Mouse (Mus musculus) intestine, postnatal 0 days (tissue): ENCODE measurements at regions not wholly inside any gene's neighbourhood (a gene's known extent, or its start where the extent isn't known, plus 50 kb on each side); places are given as distances from the start of the nearest gene placed in this dataset.
A peak's percentile ranks its signal among the peaks of the same experiment; 100 is the strongest.

ENCODE experiments used
- ATAC-seq: fragments of 200-750 bp; cut with Nextera tagmentation; 2 replicates; pipeline ENCODE4 v1.8.0; 2017; ENCODE audit warnings: mild to moderate bottlenecking, moderate TSS enrichment, moderate library complexity
- H3K27ac ChIP-seq: fragments of 300-500 bp; sonication (generic); 2 replicates; pipeline ENCODE4 v1.5.1; 2014; ENCODE audit warnings: mild to moderate bottlenecking, low read depth, low read length, moderate library complexity
- H3K27me3 ChIP-seq: fragments of 300-500 bp; sonication (generic); replicated peaks from 2 replicates; pipeline ENCODE4 v1.6.1; 2014; ENCODE audit warnings: low read length, mixed read lengths; ENCODE audit not compliant: control insufficient read depth, insufficient read depth
- H3K36me3 ChIP-seq: fragments of 300-500 bp; sonication (generic); 2 replicates; pipeline ENCODE4 v1.6.1; 2014; ENCODE audit warnings: mild to moderate bottlenecking, moderate library complexity; ENCODE audit not compliant: control insufficient read depth, insufficient read depth
- H3K4me1 ChIP-seq: fragments of 300-500 bp; sonication (generic); replicated peaks from 2 replicates; pipeline ENCODE4 v1.6.1; 2014; ENCODE audit warnings: antibody characterized with exemption, low read length, mixed read lengths; ENCODE audit not compliant: control insufficient read depth, insufficient read depth
- H3K4me2 ChIP-seq: fragments of 300-500 bp; sonication (generic); replicated peaks from 2 replicates; pipeline ENCODE4 v1.6.1; 2014; ENCODE audit warnings: low read depth, mild to moderate bottlenecking, moderate library complexity
- H3K4me3 ChIP-seq: fragments of 300-500 bp; sonication (generic); 2 replicates; pipeline ENCODE4 v1.5.1; 2014; ENCODE audit warnings: low read depth, low read length
- H3K9ac ChIP-seq: fragments of 300-500 bp; sonication (generic); 2 replicates; pipeline ENCODE4 v1.6.1; 2014; ENCODE audit warnings: mild to moderate bottlenecking, low read depth, low read length
- H3K9me3 ChIP-seq: fragments of 300-500 bp; sonication (generic); 2 replicates; pipeline ENCODE4 v1.6.1; 2016; ENCODE audit warnings: mixed run types; ENCODE audit not compliant: control insufficient read depth
- CTCF ChIP-seq: sonication (generic); IDR thresholded peaks from 2 replicates; pipeline ENCODE4 v1.5.1; 2016; ENCODE audit warnings: low read depth, mild to moderate bottlenecking, control low read depth, antibody characterized with exemption, moderate library complexity
- WGBS: fragments of 180-500 bp; shearing (Covaris S2); extraction: QIAGEN DNeasy Blood & Tissue Kit; methylation state at CpG from one replicate; pipeline ENCODE4 v1.1.7; 2014; 5-methylcytosine and 5-hydroxymethylcytosine counted together

DNA sequence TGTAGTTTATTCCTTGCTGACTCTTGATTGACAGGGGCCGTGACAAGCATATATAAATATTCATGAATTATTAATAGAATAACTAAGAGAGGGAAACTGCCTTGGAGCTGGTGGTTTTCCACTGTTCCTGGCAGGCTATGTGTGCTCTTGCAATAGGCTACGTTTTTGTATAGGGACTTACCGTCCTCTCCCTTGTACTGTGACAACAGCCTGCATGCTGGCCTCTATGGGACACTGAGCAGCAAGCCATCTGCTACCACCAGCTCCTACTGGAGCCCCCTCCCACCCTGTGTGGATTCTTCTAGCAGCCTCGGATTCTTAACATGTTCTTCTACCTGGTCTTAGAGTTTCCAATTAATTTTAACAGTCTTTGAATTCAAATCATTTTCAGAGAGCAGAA is 261.6 kb upstream of the Id4 start:
- no peak overlapping the region for H3K9ac ChIP-seq
- no peaks in the 10 kb centered on the region for H3K9me3 ChIP-seq
- whole genome bisulfite sequencing, result 73% methylated on average over 4 of the region's 4 CpGs
- no peak for ATAC-seq
- TF ChIP-seq CTCF, result no peak
- no peak overlapping the region for H3K4me2 ChIP-seq
- H3K4me1 ChIP-seq, result no peaks in the 10 kb centered on the region
- no peaks in the 10 kb centered on the region for H3K36me3 ChIP-seq
- H3K27ac ChIP-seq, result no peak overlapping the region
- no peak overlapping the region for H3K4me3 ChIP-seq
- H3K27me3 ChIP-seq, result no peaks in the 10 kb centered on the region

DNA sequence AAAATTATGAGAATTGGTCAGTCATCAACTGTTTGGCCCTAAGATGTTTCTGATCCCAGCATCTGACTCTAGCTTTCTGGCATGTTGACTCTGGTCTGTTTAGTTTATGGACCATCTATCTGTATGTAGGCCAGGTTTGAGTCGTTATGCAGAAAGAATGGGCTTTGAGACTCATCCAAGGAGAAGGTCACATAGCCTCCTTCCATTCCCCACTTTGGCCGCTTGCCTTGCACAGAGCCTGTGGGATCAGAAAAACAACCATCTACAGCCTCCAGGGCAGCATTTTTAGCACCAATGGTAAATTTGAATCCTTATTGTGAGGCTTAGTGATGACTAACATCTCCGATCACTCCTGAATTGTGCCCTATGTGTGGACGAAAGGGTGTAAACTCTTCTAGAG is 257.9 kb upstream of the Id4 start:
- no peak for ATAC-seq
- WGBS, result 82% methylated on average over 4 of the region's 4 CpGs
- H3K36me3 ChIP-seq, result no peaks in the 10 kb centered on the region

DNA sequence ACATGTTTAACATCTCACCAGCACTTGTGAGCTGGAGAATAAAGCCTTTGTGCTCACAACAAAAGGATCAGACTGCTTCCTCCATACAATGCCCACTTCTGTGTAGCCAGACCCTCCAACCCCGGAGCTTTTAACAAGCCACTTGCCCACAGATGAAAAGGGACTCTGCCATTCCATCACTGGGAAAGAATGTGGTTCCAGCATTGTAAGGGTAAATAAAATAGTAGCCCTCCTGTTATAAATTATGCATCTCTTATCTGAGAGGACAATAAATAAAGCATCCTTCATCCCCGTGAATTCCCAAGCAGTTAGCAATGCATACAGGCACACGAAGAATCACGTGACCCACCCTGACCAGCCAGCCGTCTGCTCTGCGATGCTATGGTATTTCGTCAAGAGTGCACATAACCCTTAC is 247.7 kb upstream of the Id4 start:
- TF ChIP-seq CTCF, result no peak
- H3K4me1 ChIP-seq, result no peaks in the 10 kb centered on the region
- no peak overlapping the region for H3K27ac ChIP-seq
- ATAC-seq, result no peak
- WGBS, result 50% methylated on average over 7 of the region's 7 CpGs
- no peaks in the 10 kb centered on the region for H3K27me3 ChIP-seq
- H3K9ac ChIP-seq, result no peak overlapping the region
- H3K9me3 ChIP-seq, result no peaks in the 10 kb centered on the region
- no peaks in the 10 kb centered on the region for H3K36me3 ChIP-seq
- H3K4me2 ChIP-seq, result no peak overlapping the region
- no peak overlapping the region for H3K4me3 ChIP-seq

More for the DNA sequence above, 257.9 kb upstream of the Id4 start:
- H3K27ac ChIP-seq, result no peak overlapping the region
- no peak overlapping the region for H3K4me2 ChIP-seq
- H3K9ac ChIP-seq, result no peak overlapping the region
- H3K4me1 ChIP-seq, result no peaks in the 10 kb centered on the region
- no peaks in the 10 kb centered on the region for H3K9me3 ChIP-seq
- H3K27me3 ChIP-seq, result no peaks in the 10 kb centered on the region
- no peak for TF ChIP-seq CTCF
- no peak overlapping the region for H3K4me3 ChIP-seq

DNA sequence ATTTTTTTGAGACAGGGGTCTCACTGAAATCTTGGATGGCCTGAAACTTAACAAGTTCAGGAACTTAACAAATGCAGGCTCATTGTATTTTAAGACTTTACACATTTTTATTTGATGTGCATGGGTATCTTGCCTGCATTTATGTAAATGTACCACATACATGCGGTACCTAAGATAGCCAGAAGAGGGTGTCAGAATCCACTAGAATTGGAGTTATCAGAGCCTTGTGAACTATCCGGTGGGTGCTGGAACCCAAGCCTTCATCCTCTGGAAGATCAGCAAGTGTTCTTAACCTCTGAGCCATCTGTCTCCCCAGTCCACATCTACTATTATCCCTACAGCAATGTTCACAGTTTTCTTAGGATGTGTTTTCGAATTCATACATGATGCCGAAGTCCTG is 245.7 kb upstream of the Id4 start:
- Histone ChIP-seq H3K4me1 (no peaks in the 10 kb centered on the region), H3K9me3 (no peaks in the 10 kb centered on the region), H3K9ac (no peak overlapping the region), H3K4me2 (no peak overlapping the region), H3K36me3 (no peaks in the 10 kb centered on the region), H3K4me3 (no peak overlapping the region), H3K27me3 (no peaks in the 10 kb centered on the region), H3K27ac (no peak overlapping the region)
- ATAC-seq, result no peak
- 86% methylated on average over 4 of the region's 4 CpGs for WGBS
- TF ChIP-seq CTCF, result peak; percentile 23; the same call in 1 of the 2 replicates

DNA sequence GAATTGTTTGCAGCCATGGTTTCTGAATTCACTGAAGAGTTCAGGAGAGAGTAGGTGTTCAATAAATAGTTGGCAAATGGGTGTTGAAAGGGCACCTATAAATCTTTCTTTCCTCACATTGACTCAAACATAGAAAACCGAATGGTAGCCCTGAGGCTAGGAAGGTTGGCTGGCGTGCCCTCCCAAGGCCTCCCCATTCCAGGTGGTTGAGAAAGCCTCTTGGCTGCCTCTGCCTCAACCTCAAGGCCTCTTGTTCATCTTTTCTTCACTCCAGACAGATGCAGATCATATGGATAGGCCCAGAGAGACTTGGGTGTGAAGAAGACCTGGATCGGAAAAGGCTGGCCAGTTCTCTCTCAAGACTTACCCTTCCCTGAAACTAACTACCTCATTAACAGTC is 245.0 kb upstream of the Id4 start:
- TF ChIP-seq CTCF, result no peak
- H3K4me3 ChIP-seq, result no peak overlapping the region
- no peak for ATAC-seq
- no peak overlapping the region for H3K4me2 ChIP-seq
- H3K4me1 ChIP-seq, result no peaks in the 10 kb centered on the region
- 90% methylated on average over 3 of the region's 3 CpGs for WGBS
- H3K27me3 ChIP-seq, result no peaks in the 10 kb centered on the region
- H3K36me3 ChIP-seq, result no peaks in the 10 kb centered on the region
- no peak overlapping the region for H3K9ac ChIP-seq
- H3K9me3 ChIP-seq, result no peaks in the 10 kb centered on the region
- no peak overlapping the region for H3K27ac ChIP-seq

DNA sequence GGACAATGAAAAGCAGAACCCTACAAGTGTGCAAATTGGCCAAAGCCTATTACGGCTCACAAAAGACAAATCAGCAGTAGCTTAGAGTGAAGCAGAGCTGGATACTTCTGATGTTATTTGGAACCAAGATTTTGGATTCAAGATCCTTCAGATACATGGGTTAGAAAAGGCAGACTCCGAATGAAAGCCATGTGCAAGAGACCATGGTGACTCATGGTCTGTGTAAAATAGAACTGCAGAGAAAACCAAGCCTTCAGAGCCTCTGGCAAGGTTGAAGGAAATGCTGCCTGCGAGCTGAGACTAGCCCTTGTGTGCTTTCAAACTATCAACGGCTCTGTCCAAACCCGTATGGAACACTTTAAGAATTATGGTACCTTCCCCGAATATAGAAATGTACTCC is 244.4 kb upstream of the Id4 start:
- no peak for ATAC-seq
- H3K27me3 ChIP-seq, result no peaks in the 10 kb centered on the region
- no peak for TF ChIP-seq CTCF
- H3K27ac ChIP-seq, result no peak overlapping the region
- H3K4me1 ChIP-seq, result no peaks in the 10 kb centered on the region
- H3K36me3 ChIP-seq, result no peaks in the 10 kb centered on the region
- H3K9ac ChIP-seq, result no peak overlapping the region
- no peak overlapping the region for H3K4me3 ChIP-seq
- no peak overlapping the region for H3K4me2 ChIP-seq
- no peaks in the 10 kb centered on the region for H3K9me3 ChIP-seq
- 89% methylated on average over 6 of the region's 6 CpGs for WGBS

DNA sequence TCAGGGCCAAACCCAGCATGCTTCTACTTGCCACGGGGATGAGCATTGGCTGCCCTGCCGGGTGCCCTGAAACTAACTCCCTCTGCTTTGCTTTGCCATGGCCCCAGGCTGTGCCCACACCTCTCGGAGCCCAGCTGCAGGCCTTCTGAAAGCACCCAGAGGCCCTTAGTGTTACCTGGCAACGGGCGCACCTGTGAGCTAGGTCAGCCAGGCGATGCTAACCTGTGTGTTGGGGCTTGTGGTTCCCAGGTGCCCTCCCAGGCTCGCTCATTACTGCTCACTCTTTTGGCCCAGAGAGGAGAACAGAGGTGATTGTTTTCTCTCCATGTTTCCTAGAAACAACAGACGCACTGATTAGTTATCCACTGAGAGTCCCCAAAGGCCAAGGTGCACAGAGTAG is 243.4 kb upstream of the Id4 start:
- Histone ChIP-seq H3K4me3 (no peak overlapping the region), H3K27ac (no peak overlapping the region), H3K9me3 (no peaks in the 10 kb centered on the region), H3K9ac (no peak overlapping the region), H3K36me3 (no peaks in the 10 kb centered on the region), H3K4me2 (no peak overlapping the region), H3K4me1 (no peaks in the 10 kb centered on the region), H3K27me3 (no peaks in the 10 kb centered on the region)
- ATAC-seq, result no peak
- 66% methylated on average over 8 of the region's 8 CpGs for WGBS
- no peak for TF ChIP-seq CTCF
